Mouse (Mus musculus) myocyte (in vitro differentiated cells): Measurements from ENCODE around the gene Igsf9b. TPM values are rescaled to one million over a fixed set of nuclear protein-coding genes. Genes with fewer than 3 reads are reported as not detected.

Experiments used
- H3K27me3 ChIP-seq: one replicate; pipeline ENCODE4 v1.6.1; 2011; ENCODE audit not compliant: control insufficient read depth, insufficient read depth, insufficient read length
- H3K36me3 ChIP-seq: one replicate; pipeline ENCODE4 v1.6.1; 2011; ENCODE audit not compliant: control insufficient read depth, insufficient read depth
- H3K4me2 ChIP-seq: one replicate; pipeline ENCODE4 v1.6.1; 2011; ENCODE audit warnings: low read depth, control low read depth
- H3K4me3 ChIP-seq: one replicate; pipeline ENCODE4 v1.5.1; 2011; ENCODE audit warnings: mild to moderate bottlenecking, control low read depth, moderate library complexity
- H3K79me2 ChIP-seq: one replicate; pipeline ENCODE4 v1.6.1; 2011; ENCODE audit not compliant: control insufficient read depth, insufficient read depth
- H3ac ChIP-seq: one replicate; pipeline ENCODE4 v1.6.1; 2011; ENCODE audit not compliant: control insufficient read depth, insufficient read length
- CEBPB ChIP-seq: IDR thresholded peaks from 2 replicates; pipeline ENCODE4 v1.6.1; 2011; ENCODE audit warnings: mild to moderate bottlenecking, moderate library complexity; ENCODE audit not compliant: poor library complexity, insufficient read depth, severe bottlenecking
- E2F4 ChIP-seq: IDR thresholded peaks from one replicate; pipeline ENCODE4 v1.6.1; 2011; ENCODE audit warnings: mild to moderate bottlenecking, control low read depth, moderate library complexity; ENCODE audit not compliant: insufficient read depth
- MAX ChIP-seq: IDR thresholded peaks from one replicate; pipeline ENCODE4 v1.6.1; 2011; ENCODE audit warnings: low read depth, mild to moderate bottlenecking, control low read depth
- MYOD1 ChIP-seq, 3 experiments: IDR thresholded peaks; one replicate each; pipeline ENCODE4 v1.6.1; 2011; ENCODE audit warnings: control low read depth in 2 of 3, low read depth in 2 of 3, mild to moderate bottlenecking in 2 of 3, moderate library complexity in 1 of 3; ENCODE audit not compliant: insufficient read length in 2 of 3, control insufficient read depth in 1 of 3
- MYOG ChIP-seq, 3 experiments: IDR thresholded peaks; one replicate each; pipeline ENCODE4 v1.6.1; 2011; ENCODE audit warnings: control low read depth in 2 of 3, low read depth in 2 of 3, mild to moderate bottlenecking in 2 of 3; ENCODE audit not compliant: insufficient read length in 2 of 3, control insufficient read depth in 1 of 3, insufficient read depth in 1 of 3
- POLR2A ChIP-seq: IDR thresholded peaks from one replicate; pipeline ENCODE4 v1.6.1; 2011; ENCODE audit warnings: low read depth, mild to moderate bottlenecking, control low read depth, moderate library complexity; ENCODE audit not compliant: insufficient read length
- POLR2AphosphoS2 ChIP-seq: IDR thresholded peaks from one replicate; pipeline ENCODE4 v1.6.1; 2011; ENCODE audit warnings: low read depth, control low read depth; ENCODE audit not compliant: insufficient read length
- REST ChIP-seq: IDR thresholded peaks from one replicate; pipeline ENCODE4 v1.6.1; 2011; ENCODE audit warnings: mild to moderate bottlenecking, control low read depth, moderate library complexity; ENCODE audit not compliant: insufficient read depth, insufficient read length
- SRF ChIP-seq: IDR thresholded peaks from one replicate; pipeline ENCODE4 v1.6.1; 2011; ENCODE audit warnings: low read depth; ENCODE audit not compliant: control insufficient read depth, insufficient read length
- TCF12 ChIP-seq: IDR thresholded peaks from one replicate; pipeline ENCODE4 v1.6.1; 2011; ENCODE audit warnings: mild to moderate bottlenecking, control low read depth; ENCODE audit not compliant: poor library complexity, insufficient read depth, severe bottlenecking
- TCF3 ChIP-seq: IDR thresholded peaks from one replicate; pipeline ENCODE4 v1.6.1; 2011; ENCODE audit warnings: low read depth, control low read depth; ENCODE audit not compliant: insufficient read length
- USF1 ChIP-seq: IDR thresholded peaks from one replicate; pipeline ENCODE4 v1.6.1; 2011; ENCODE audit warnings: low read depth, mild to moderate bottlenecking, control low read depth, moderate library complexity
- polyA plus RNA-seq: library from polyadenylated mRNA; unstranded; fragments of >200 nt; fragmentation: generic; extraction: Trizol; gene quantifications from one replicate; pipeline ENCODE4 v1.2.1, GENCODE M21; 2012; ENCODE audit warnings: missing spikeins

Gene Igsf9b
- polyA plus RNA-seq, 1 experiment: 0.04 TPM

DNA sequence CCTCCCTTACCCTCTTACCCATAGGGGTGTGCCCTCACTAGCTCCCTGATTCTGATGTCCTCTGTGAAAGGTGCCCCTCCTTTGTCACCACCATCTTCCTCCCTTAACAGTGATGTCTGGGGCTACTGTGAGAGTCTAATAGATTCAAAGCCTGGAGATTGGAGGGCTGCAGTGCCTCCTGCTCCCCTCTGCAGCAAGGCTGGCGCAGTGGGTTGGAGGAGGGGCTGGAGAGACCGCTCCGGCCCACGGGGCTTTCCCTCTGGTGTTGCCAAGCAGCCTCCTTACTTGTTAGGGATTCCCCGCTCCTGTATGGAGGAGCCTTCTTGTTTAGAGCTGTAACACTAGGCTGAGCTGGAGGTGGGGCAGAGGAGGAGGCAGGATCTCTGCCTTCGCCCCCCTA, 9.6 kb downstream of the Igsf9b start:
- H3K79me2 ChIP-seq: no peaks in the 10 kb centered on the region
- TF ChIP-seq POLR2A: no peak
- TF ChIP-seq TCF12: no peak
- TF ChIP-seq E2F4: no peak
- no peak for TF ChIP-seq CEBPB
- no peak for TF ChIP-seq TCF3

DNA sequence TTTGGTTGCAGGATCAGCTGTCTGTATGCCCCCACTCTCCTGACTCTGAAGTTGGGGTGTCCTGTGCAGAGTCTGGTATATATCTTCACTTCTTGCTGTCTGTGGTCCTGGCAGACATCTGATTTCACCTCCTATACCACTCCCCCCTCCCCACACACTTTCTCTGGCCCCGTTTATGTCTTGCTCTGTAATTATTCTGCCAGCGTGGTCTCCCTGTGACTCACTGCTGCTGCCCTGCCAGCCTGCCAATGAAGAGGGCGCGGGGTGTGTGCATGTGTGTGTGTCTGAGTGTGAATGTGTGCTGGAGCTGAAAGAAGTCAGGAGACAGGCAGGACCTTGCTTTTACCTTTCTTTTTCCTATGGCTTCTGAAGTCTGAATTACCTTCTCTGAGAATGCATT, 11.0 kb downstream of the Igsf9b start:
- no peaks in the 10 kb centered on the region for H3K79me2 ChIP-seq
- H3K36me3 ChIP-seq: no peaks in the 10 kb centered on the region
- no peak overlapping the region for H3K4me3 ChIP-seq
- no peaks in the 10 kb centered on the region for H3K27me3 ChIP-seq
- H3ac ChIP-seq: no peak overlapping the region
- no peak for TF ChIP-seq POLR2A
- no peak for TF ChIP-seq MYOG (IDR thresholded peaks at IDR 0.05; ENCODE audit: control insufficient read depth in 1 of 3, insufficient read depth in 1 of 3, insufficient read length in 2 of 3, low read depth in 2 of 3)
- no peak overlapping the region for H3K4me2 ChIP-seq

More for the DNA sequence above, 9.6 kb downstream of the Igsf9b start:
- Histone ChIP-seq H3ac (no peak overlapping the region), H3K27me3 (no peaks in the 10 kb centered on the region), H3K4me3 (no peak overlapping the region), H3K4me2 (no peak overlapping the region), H3K36me3 (no peaks in the 10 kb centered on the region)

DNA sequence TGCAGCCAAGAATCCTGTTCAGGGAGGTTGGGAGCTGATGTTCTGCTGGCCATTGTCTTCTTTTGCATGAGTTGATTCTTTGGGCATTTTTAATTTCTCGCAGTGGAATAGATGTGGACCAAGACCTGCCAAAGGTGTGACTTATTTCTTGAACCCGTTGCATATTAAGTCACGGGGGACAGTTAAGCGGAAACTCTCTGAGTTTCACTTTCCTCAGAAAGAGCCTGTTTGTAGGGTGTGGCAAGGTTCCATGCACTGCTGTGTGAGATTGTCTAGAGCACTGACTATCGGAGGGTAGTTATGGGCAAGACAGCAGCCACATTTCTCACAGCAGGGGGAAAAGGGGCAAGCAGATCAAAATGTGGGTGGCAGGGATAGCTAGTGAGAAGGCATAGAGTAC, 14.4 kb downstream of the Igsf9b start:
- Histone ChIP-seq H3K27me3 (no peaks in the 10 kb centered on the region), H3K36me3 (no peaks in the 10 kb centered on the region), H3K79me2 (no peaks in the 10 kb centered on the region), H3K4me2 (no peak overlapping the region), H3K4me3 (no peak overlapping the region), H3ac (no peak overlapping the region)
- TF ChIP-seq REST (no peak), MYOG (IDR thresholded peaks at IDR 0.05; ENCODE audit: control insufficient read depth in 1 of 3, insufficient read depth in 1 of 3, insufficient read length in 2 of 3, low read depth in 2 of 3) (no peak)

- H3ac ChIP-seq: no peak overlapping the region
- H3K79me2 ChIP-seq: no peaks in the 10 kb centered on the region
- H3K4me2 ChIP-seq: no peak overlapping the region
- H3K36me3 ChIP-seq: no peaks in the 10 kb centered on the region
- no peaks in the 10 kb centered on the region for H3K27me3 ChIP-seq
- TF ChIP-seq POLR2A (no peak), CEBPB (no peak), MYOG (IDR thresholded peaks at IDR 0.05; ENCODE audit: control insufficient read depth in 1 of 3, insufficient read depth in 1 of 3, insufficient read length in 2 of 3, low read depth in 2 of 3) (no peak), E2F4 (no peak), MAX (no peak), TCF3 (no peak), POLR2AphosphoS2 (no peak), SRF (no peak), USF1 (no peak), TCF12 (no peak), MYOD1 (IDR thresholded peaks at IDR 0.05; ENCODE audit: control insufficient read depth in 1 of 3, insufficient read length in 2 of 3, low read depth in 2 of 3) (no peak), REST (no peak)
- no peak overlapping the region for H3K4me3 ChIP-seq
Observed at GRCm38 (mm10) chr9:27321267-27321666, 22.3 kb downstream of the Igsf9b start.

DNA sequence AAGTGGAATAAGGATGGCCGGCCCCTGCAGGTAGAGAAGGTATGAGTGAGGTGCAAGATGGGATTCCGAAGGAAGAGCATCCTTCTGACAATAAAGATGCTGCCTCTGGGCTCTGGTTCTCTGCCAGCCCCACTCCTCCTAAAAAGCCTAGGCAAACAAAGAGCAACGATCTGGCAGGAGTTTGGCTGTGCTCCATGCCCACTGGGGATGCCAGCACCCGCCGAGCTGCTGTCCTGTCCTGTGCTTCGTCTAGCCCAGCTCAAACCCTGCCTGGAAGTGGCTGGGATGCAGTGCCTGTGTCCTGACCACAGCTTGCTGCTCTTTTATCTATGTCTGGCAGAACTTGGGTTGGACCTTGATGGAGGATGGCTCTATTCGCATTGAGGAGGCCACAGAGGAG, 23.3 kb downstream of the Igsf9b start:
- Histone ChIP-seq H3K79me2 (no peaks in the 10 kb centered on the region), H3K27me3 (no peaks in the 10 kb centered on the region)
- no peak for TF ChIP-seq REST
- no peak for TF ChIP-seq POLR2AphosphoS2
- no peak for TF ChIP-seq TCF3
- no peak for TF ChIP-seq MAX
- no peak for TF ChIP-seq POLR2A
- TF ChIP-seq USF1: no peak
- TF ChIP-seq E2F4: no peak
- no peak for TF ChIP-seq MYOD1 (IDR thresholded peaks at IDR 0.05; ENCODE audit: control insufficient read depth in 1 of 3, insufficient read length in 2 of 3, low read depth in 2 of 3)
- no peak for TF ChIP-seq SRF
- TF ChIP-seq TCF12: no peak
- no peak for TF ChIP-seq MYOG (IDR thresholded peaks at IDR 0.05; ENCODE audit: control insufficient read depth in 1 of 3, insufficient read depth in 1 of 3, insufficient read length in 2 of 3, low read depth in 2 of 3)
- no peak for TF ChIP-seq CEBPB

GRCm38 (mm10) chr9:27323412-27323811, 24.4 kb downstream of the Igsf9b start:
- Histone ChIP-seq H3K27me3 (no peaks in the 10 kb centered on the region), H3K79me2 (no peaks in the 10 kb centered on the region), H3ac (no peak overlapping the region), H3K4me2 (no peak overlapping the region), H3K36me3 (no peaks in the 10 kb centered on the region), H3K4me3 (no peak overlapping the region)
- TF ChIP-seq POLR2A (no peak), E2F4 (no peak), REST (no peak), MYOD1 (IDR thresholded peaks at IDR 0.05; ENCODE audit: control insufficient read depth in 1 of 3, insufficient read length in 2 of 3, low read depth in 2 of 3) (no peak), MAX (no peak), CEBPB (no peak), MYOG (IDR thresholded peaks at IDR 0.05; ENCODE audit: control insufficient read depth in 1 of 3, insufficient read depth in 1 of 3, insufficient read length in 2 of 3, low read depth in 2 of 3) (no peak), USF1 (no peak), SRF (no peak), POLR2AphosphoS2 (no peak), TCF3 (no peak)

More for the DNA sequence above, 23.3 kb downstream of the Igsf9b start:
- no peak overlapping the region for H3ac ChIP-seq
- H3K4me3 ChIP-seq: no peak overlapping the region
- no peaks in the 10 kb centered on the region for H3K36me3 ChIP-seq
- no peak overlapping the region for H3K4me2 ChIP-seq
